In the genomic region with DNA sequence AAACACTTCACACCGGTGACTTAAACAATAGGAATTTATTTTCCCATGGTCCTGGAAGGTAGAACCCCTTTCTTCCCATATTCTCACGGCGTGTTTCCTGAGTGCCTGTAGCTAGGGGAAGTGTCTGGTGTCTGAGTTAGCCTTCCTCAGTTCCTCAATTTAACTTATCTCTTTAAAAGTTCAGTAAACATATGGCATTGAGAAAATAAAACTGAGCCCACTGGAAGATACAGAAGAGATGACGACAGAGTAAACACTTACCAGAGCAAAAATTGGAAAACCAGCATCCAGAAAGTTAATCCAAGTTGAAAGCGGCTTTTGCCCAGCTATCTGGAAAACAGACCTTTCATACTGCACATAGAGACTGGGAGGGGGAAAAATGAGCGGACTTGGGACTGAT, we compare ENCODE assay signal across 8 mouse cellular contexts. TPM values are rescaled to one million over a fixed set of nuclear protein-coding genes. Genes with fewer than 3 reads are reported as not detected.
DNase-seq lines count a peak whose midpoint lies in the region; ATAC-seq and TF ChIP-seq lines count a peak whose summit lies in the region.

No protein-coding gene starts in this region.

- intact Hi-C loops in heart, postnatal 10 days (cut with DNase I) = no loop called here

- TF ChIP-seq CTCF in kidney, postnatal 0 days (IDR thresholded peaks at IDR 0.05; ENCODE audit: low read depth) = no peak

- ATAC-seq in kidney, postnatal 0 days (replicated peaks; ENCODE audit: low FRiP score, low read depth) = no peak
- ATAC-seq in lung, embryonic 16.5 days (ENCODE audit: low read depth) = no peak

- 33% methylated on average over 6 of the region's 6 CpGs for WGBS in kidney, postnatal 0 days
- WGBS in lung, embryonic 16.5 days = 28% methylated on average over 6 of the region's 6 CpGs

- H3K9me3 ChIP-seq in kidney, postnatal 0 days (replicated peaks; ENCODE audit: low read length) = no peaks in the 10 kb centered on the region
- no peaks in the 10 kb centered on the region for H3K9me3 ChIP-seq in lung, embryonic 16.5 days (ENCODE audit: control insufficient read depth, low read length)

- H3K9ac ChIP-seq in kidney, postnatal 0 days (ENCODE audit: low read depth, low read length) = peak overlapping the region; percentile 72
- H3K9ac ChIP-seq in lung, embryonic 16.5 days (ENCODE audit: low read length) = peak overlapping the region; percentile 84

- peak overlapping the region; percentile 61 for H3K4me3 ChIP-seq in kidney, postnatal 0 days (replicated peaks; ENCODE audit: low read depth, low read length)
- peak overlapping the region; percentile 74 for H3K4me3 ChIP-seq in lung, embryonic 16.5 days (ENCODE audit: low read length)

- H3K27ac ChIP-seq in kidney, postnatal 0 days = peak overlapping the region; percentile 91
- peak overlapping the region; percentile 84 for H3K27ac ChIP-seq in lung, embryonic 16.5 days (ENCODE audit: low read length)

- H3K4me2 ChIP-seq in kidney, postnatal 0 days (ENCODE audit: low read length) = peak overlapping the region; percentile 71
- peak overlapping the region; percentile 91 for H3K4me2 ChIP-seq in lung, embryonic 16.5 days (ENCODE audit: low read depth, low read length)

- no peaks in the 10 kb centered on the region for H3K27me3 ChIP-seq in kidney, postnatal 0 days (ENCODE audit: insufficient read depth, low read length)
- H3K27me3 ChIP-seq in lung, embryonic 16.5 days (ENCODE audit: control insufficient read depth, insufficient read depth, low read depth, low read length) = no peaks in the 10 kb centered on the region

- DNase-seq in kidney, postnatal 0 days (ENCODE audit: low spot score) = peak; percentile 47
- DNase-seq in kidney, adult 18-20 months = no peak
- peak; percentile 20 for DNase-seq in c-Kit-negative CD71-positive TER-119-positive erythroid progenitor cells, embryonic 14.5 days (ENCODE audit: low read depth, low spot score)
- peak; percentile 18 to 38 for DNase-seq in heart, postnatal 10 days
- DNase-seq in frontal cortex, postnatal 10 days (ENCODE audit: low spot score in 2 of 2) = no peak
- no peak for DNase-seq in adrenal gland, adult (ENCODE audit: inconsistent age in 2 of 2, low spot score in 1 of 2)
- no peak for DNase-seq in gastrocnemius, postnatal 25 days

- H3K4me1 ChIP-seq in kidney, postnatal 0 days (replicated peaks; ENCODE audit: insufficient read depth, low read length) = no peaks in the 10 kb centered on the region
- H3K4me1 ChIP-seq in lung, embryonic 16.5 days (replicated peaks; ENCODE audit: control insufficient read depth, insufficient read depth, low read length) = peaks cover 11% of the 10 kb centered on the region; the same call in 1 of the 2 replicates

- H3K36me3 ChIP-seq in kidney, postnatal 0 days (ENCODE audit: insufficient read depth, low read length) = no peaks in the 10 kb centered on the region
- H3K36me3 ChIP-seq in lung, embryonic 16.5 days (ENCODE audit: control insufficient read depth, insufficient read depth, low read length) = 0 out of 2 replicates have a peak, but pooled peaks cover under 1% of the 10 kb centered on the region

RNA-seq across cellular contexts. Expression of a gene that starts 0.7 kb away (rescaled TPM):
- 6.0 and 6.7 TPM in 2 replicates for polyA plus RNA-seq in kidney, postnatal 0 days (2015; fragmentation: Nextera tagmentation; extraction: Ambion mirVana)
- total RNA-seq in heart, postnatal 10 days (2021) = 1 to 10 TPM; 4.1 to 4.6 TPM
- polyA plus RNA-seq in lung, embryonic 16.5 days (2015; fragmentation: Nextera tagmentation; extraction: Ambion mirVana) = 6.8 and 7.5 TPM in 2 replicates
- total RNA-seq in gastrocnemius, postnatal 25 days (2021) = under 1 TPM; 0.38 to 0.48 TPM

RNA-seq across cellular contexts. Expression of a gene that starts 27.3 kb away (rescaled TPM):
- 20.4 and 21.1 TPM in 2 replicates for polyA plus RNA-seq in kidney, postnatal 0 days (2015; fragmentation: Nextera tagmentation; extraction: Ambion mirVana)
- total RNA-seq in heart, postnatal 10 days (2021) = 1 to 10 TPM; 4.2 to 5.4 TPM
- 26.8 and 27.2 TPM in 2 replicates for polyA plus RNA-seq in lung, embryonic 16.5 days (2015; fragmentation: Nextera tagmentation; extraction: Ambion mirVana)
- 1 to 10 TPM; 1.5 to 2.2 TPM for total RNA-seq in gastrocnemius, postnatal 25 days (2021)

Comparison
In these comparisons a context has a peak if more than half of its experiments do, and no peak if none do; other contexts are left out.
1. DNase-seq: peak in kidney, postnatal 0 days (single experiment), c-Kit-negative CD71-positive TER-119-positive erythroid progenitor cells, embryonic 14.5 days (single experiment) and heart, postnatal 10 days (2 of 2); none in kidney, adult 18-20 months (single experiment), frontal cortex, postnatal 10 days (0 of 2), adrenal gland, adult (0 of 2) and gastrocnemius, postnatal 25 days (single experiment).